Mouse (Mus musculus) spleen, adult 2 months (tissue): ENCODE data around the gene Cobll1.

Source experiments
- CTCF ChIP-seq: fragments of 200-500 bp; IDR thresholded peaks from 2 replicates; pipeline ENCODE4 v1.5.1; 2011; ENCODE audit warnings: mild to moderate bottlenecking, inconsistent platforms; ENCODE audit not compliant: insufficient read depth, insufficient read length, insufficient replicate concordance; ENCODE audit errors: extremely low read depth
- POLR2A ChIP-seq: fragments of 200-500 bp; IDR thresholded peaks from 2 replicates; pipeline ENCODE4 v1.6.1; 2011; ENCODE audit warnings: low read depth, low read length, inconsistent platforms

DNA sequence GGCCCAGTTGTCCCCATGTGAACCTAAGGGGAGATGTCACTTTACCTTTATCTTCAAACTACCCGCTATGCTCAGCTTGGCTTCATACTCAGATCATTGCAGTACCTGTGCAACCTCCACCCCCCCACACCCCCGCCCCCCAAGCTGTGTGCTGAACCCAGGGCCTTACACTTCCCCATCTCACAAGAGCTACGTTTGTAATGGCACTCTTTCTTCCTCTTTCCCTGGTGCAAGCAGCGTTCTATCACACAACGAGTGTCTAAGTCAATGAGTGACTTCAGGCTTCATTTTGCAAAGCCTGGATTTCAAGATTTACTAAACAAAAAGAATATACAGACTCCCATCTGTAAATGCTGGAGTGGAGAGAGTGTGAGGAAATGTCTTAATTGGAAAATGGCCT, 100.2 kb downstream of the Cobll1 start:
- TF ChIP-seq CTCF (no peak), POLR2A (no peak)
